Mouse (Mus musculus): ENCODE measurements around the gene Trpm4. TPM values are rescaled to one million over a fixed set of nuclear protein-coding genes. Genes with fewer than 3 reads are reported as not detected.
A peak's percentile ranks its signal among the peaks of the same experiment; 100 is the strongest.

Trpm4 gene
- polyA plus RNA-seq, 1 experiment from 2014 or later = 11.0 TPM

GRCm38 (mm10) chr7:45328841-45329475 is 4.6 kb downstream of the Trpm4 start:
- Histone ChIP-seq H3K9ac (no peak overlapping the region), H3K4me2 (replicated peaks) (no peak overlapping the region), H3K36me3 (peaks cover 4% of the 10 kb centered on the region; the same call in 1 of the 2 replicates), H3K27me3 (replicated peaks) (0 out of 2 replicates have a peak, but pooled peaks cover 4% of the 10 kb centered on the region), H3K4me1 (peaks cover 14% of the 10 kb centered on the region), H3K27ac (no peak overlapping the region), H3K4me3 (no peak overlapping the region), H3K9me3 (peaks cover 6% of the 10 kb centered on the region; the same call in 1 of the 2 replicates)
- ATAC-seq (ENCODE audit: low FRiP score, low read depth) = no peak
- WGBS = 79% methylated on average over 13 of the region's 13 CpGs

- no peak for ATAC-seq (ENCODE audit: low FRiP score, low read depth)
- Histone ChIP-seq H3K4me1 (no peaks in the 10 kb centered on the region), H3K4me2 (replicated peaks) (no peak overlapping the region), H3K9me3 (peaks cover 6% of the 10 kb centered on the region; the same call in 1 of the 2 replicates), H3K27me3 (replicated peaks) (no peaks in the 10 kb centered on the region), H3K9ac (no peak overlapping the region), H3K4me3 (no peak overlapping the region), H3K27ac (no peak overlapping the region), H3K36me3 (peaks cover 4% of the 10 kb centered on the region)
These were observed 7.8 kb downstream of the Trpm4 start for GRCm38 (mm10) chr7:45325800-45326199.

GRCm38 (mm10) chr7:45323069-45323468 is 10.5 kb downstream of the Trpm4 start:
- no peak overlapping the region for H3K9ac ChIP-seq
- no peak overlapping the region for H3K4me3 ChIP-seq
- H3K27ac ChIP-seq = no peak overlapping the region
- peaks cover 6% of the 10 kb centered on the region; the same call in 1 of the 2 replicates for H3K9me3 ChIP-seq
- no peak for ATAC-seq (ENCODE audit: low FRiP score, low read depth)
- no peaks in the 10 kb centered on the region for H3K4me1 ChIP-seq
- WGBS = 36% methylated on average over 5 of the region's 5 CpGs
- no peaks in the 10 kb centered on the region for H3K27me3 ChIP-seq (replicated peaks)
- H3K36me3 ChIP-seq = peaks cover 4% of the 10 kb centered on the region
- H3K4me2 ChIP-seq (replicated peaks) = no peak overlapping the region

DNA sequence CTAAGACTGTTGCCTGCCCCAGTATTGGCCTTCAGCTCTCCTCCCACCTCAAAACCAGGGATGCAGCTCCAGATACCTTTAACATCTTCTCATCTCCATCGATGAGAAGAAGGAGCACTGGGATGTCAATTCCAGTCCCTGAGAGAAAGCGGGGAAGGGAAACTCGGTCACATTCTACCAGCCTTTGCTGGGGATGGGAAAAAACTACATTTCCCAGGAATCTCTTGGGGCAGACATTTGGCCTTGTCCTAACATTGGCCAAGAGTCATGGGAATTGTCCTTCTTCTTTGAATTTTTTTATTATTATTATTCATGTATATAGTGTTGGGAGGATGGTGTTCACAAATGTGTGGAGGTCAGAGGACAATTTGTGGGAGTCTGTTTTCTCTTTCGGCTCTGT is 11.3 kb downstream of the Trpm4 start:
- H3K4me1 ChIP-seq = no peaks in the 10 kb centered on the region
- WGBS = 91% methylated on average over 4 of the region's 4 CpGs
- H3K9me3 ChIP-seq = peaks cover 6% of the 10 kb centered on the region; the same call in 1 of the 2 replicates
- no peak overlapping the region for H3K4me2 ChIP-seq (replicated peaks)
- no peak overlapping the region for H3K4me3 ChIP-seq
- no peak for ATAC-seq (ENCODE audit: low FRiP score, low read depth)
- no peak overlapping the region for H3K27ac ChIP-seq
- no peak overlapping the region for H3K9ac ChIP-seq
- peaks cover 4% of the 10 kb centered on the region for H3K36me3 ChIP-seq
- no peaks in the 10 kb centered on the region for H3K27me3 ChIP-seq (replicated peaks)

GRCm38 (mm10) chr7:45316536-45316935 is 17.0 kb downstream of the Trpm4 start:
- Histone ChIP-seq H3K36me3 (no peaks in the 10 kb centered on the region), H3K27me3 (replicated peaks) (no peaks in the 10 kb centered on the region), H3K4me3 (no peak overlapping the region), H3K9ac (no peak overlapping the region), H3K4me1 (peaks cover 12% of the 10 kb centered on the region; the same call in 1 of the 2 replicates), H3K4me2 (replicated peaks) (no peak overlapping the region), H3K27ac (no peak overlapping the region), H3K9me3 (no peaks in the 10 kb centered on the region)
- ATAC-seq (ENCODE audit: low FRiP score, low read depth) = no peak
- WGBS = 90% methylated on average over 14 of the region's 14 CpGs

DNA sequence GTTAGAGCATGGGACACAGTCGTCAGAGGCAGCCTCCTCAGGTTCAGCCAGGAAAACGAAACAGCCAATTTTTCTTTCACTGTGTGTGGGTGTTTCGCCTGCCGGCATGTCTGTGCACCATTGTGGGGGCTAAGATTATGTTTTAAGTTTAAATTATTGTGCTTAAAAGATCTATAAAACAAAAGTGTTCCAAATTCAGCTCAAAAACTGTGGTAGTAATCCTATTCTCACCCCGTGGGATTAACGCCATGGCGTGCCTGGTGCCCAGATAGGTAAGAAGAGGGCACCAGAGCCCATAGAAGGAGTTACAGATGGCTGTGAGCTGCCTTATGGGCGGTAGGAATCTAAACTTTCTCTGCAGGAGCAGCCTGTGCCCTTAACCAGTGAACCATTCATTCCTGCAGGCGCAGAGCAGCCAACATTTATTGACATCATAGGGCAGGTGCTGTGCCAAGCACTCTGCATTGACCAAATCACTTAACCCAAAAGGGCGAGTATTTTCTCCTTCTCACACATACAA is 18.3 kb downstream of the Trpm4 start:
- Histone ChIP-seq H3K4me1 (peaks cover 12% of the 10 kb centered on the region; the same call in 1 of the 2 replicates), H3K27me3 (replicated peaks) (no peaks in the 10 kb centered on the region), H3K36me3 (no peaks in the 10 kb centered on the region), H3K9me3 (no peaks in the 10 kb centered on the region), H3K4me3 (no peak overlapping the region), H3K9ac (no peak overlapping the region), H3K4me2 (replicated peaks) (no peak overlapping the region), H3K27ac (no peak overlapping the region)
- 84% methylated on average over 10 of the region's 10 CpGs for WGBS
- no peak for ATAC-seq (ENCODE audit: low FRiP score, low read depth)

GRCm38 (mm10) chr7:45313495-45313894 is 20.1 kb downstream of the Trpm4 start:
- H3K4me2 ChIP-seq (replicated peaks) = peak overlapping the region; percentile 18; the same call in 1 of the 2 replicates
- H3K9me3 ChIP-seq = no peaks in the 10 kb centered on the region
- H3K4me3 ChIP-seq = no peak overlapping the region
- H3K36me3 ChIP-seq = no peaks in the 10 kb centered on the region
- no peak overlapping the region for H3K9ac ChIP-seq
- ATAC-seq (ENCODE audit: low FRiP score, low read depth) = no peak
- H3K4me1 ChIP-seq = peaks cover 12% of the 10 kb centered on the region; the same call in 1 of the 2 replicates
- H3K27me3 ChIP-seq (replicated peaks) = no peaks in the 10 kb centered on the region
- H3K27ac ChIP-seq = no peak overlapping the region
- 26% methylated on average over 9 of the region's 9 CpGs for WGBS

DNA sequence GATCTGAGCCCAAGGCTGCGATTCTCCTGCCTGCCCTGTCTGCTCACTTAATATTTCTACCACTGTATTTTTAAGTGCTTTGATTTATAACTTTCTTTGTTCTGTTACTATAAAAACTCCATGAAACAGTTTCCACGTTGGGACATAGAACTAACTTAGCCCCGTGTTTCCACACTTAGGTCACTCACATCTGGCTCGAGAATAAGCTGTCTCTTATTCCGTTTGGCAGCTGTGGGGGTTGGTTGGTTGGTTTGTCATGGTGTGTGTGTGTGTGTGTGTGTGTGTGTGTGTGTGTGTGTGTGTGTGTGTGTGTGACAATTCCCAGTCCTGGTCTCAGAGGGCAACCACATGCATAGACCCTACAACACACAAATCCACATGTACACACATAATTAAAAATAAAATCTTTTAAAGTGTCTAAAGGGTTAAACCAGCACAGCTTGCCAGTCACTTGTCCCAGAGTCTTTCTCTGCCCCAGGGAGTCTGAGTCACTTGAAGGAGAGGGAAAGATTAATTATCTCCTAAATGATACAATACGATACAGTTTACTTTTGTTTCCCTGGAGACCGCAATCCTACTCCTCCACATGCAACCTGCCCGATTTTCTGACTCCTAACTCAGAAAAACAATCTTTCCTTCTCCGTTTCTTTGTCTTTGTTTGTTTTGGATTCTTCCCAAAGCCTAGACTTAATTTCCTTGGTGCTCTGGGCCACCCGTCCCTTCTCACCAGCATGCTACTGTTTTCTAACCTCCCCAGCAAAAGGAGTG is 20.7 kb downstream of the Trpm4 start:
- Histone ChIP-seq H3K4me2 (replicated peaks) (peak overlapping the region; percentile 18; the same call in 1 of the 2 replicates), H3K36me3 (no peaks in the 10 kb centered on the region), H3K4me1 (peaks cover 12% of the 10 kb centered on the region; the same call in 1 of the 2 replicates), H3K4me3 (no peak overlapping the region), H3K9ac (no peak overlapping the region), H3K9me3 (no peaks in the 10 kb centered on the region), H3K27me3 (replicated peaks) (no peaks in the 10 kb centered on the region), H3K27ac (no peak overlapping the region)
- ATAC-seq (ENCODE audit: low FRiP score, low read depth) = no peak
- WGBS = 21% methylated on average over 10 of the region's 10 CpGs

DNA sequence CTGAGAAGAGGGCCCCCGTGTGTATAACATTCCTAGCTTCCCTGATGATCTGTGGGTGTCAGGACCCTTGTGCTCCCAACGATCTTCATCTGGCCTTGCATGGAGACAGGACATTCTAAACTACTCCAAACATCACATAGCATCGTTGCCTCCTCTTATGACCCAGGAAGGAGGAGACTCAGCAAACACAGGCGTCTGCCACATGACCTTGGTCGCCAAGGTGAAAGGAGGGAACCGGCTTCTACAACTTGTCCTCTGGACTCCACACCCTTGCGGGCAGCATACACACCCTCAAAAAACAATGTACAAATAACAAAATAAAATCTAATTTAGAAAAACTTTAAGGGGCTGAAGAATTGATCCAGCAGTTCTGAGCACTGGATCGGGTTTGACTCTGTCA is 21.6 kb downstream of the Trpm4 start:
- ATAC-seq (ENCODE audit: low FRiP score, low read depth) = no peak
- H3K4me2 ChIP-seq (replicated peaks) = no peak overlapping the region
- no peak overlapping the region for H3K9ac ChIP-seq
- no peaks in the 10 kb centered on the region for H3K9me3 ChIP-seq
- H3K27ac ChIP-seq = no peak overlapping the region
- H3K36me3 ChIP-seq = no peaks in the 10 kb centered on the region
- H3K4me1 ChIP-seq = peaks cover 12% of the 10 kb centered on the region; the same call in 1 of the 2 replicates
- H3K27me3 ChIP-seq (replicated peaks) = no peaks in the 10 kb centered on the region
- no peak overlapping the region for H3K4me3 ChIP-seq
- WGBS = 74% methylated on average over 8 of the region's 8 CpGs

DNA sequence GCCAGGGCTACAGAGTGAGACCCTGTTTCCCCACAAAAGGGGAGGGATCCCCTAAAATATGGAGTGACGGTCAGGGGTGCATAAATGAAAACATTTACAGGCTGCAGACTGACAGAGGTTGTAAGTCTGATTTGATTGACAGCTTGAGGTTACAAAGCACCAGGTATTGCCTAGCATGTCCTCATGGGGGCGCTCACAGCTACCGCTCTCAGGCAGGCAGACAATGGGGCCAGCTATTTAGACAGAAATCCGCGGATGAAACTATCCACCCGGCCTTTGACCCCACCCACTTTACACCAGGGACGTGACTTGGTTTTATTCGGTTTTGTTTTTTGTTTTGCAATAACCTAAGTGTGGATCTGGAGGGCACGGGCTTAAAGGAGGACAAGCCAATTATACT is 24.1 kb downstream of the Trpm4 start:
- H3K4me3 ChIP-seq = no peak overlapping the region
- no peak overlapping the region for H3K27ac ChIP-seq
- H3K4me1 ChIP-seq = peaks cover 17% of the 10 kb centered on the region; the same call in 1 of the 2 replicates
- no peaks in the 10 kb centered on the region for H3K36me3 ChIP-seq
- no peak for ATAC-seq (ENCODE audit: low FRiP score, low read depth)
- 9% methylated on average over 9 of the region's 9 CpGs for WGBS
- no peaks in the 10 kb centered on the region for H3K9me3 ChIP-seq
- no peak overlapping the region for H3K4me2 ChIP-seq (replicated peaks)
- H3K27me3 ChIP-seq (replicated peaks) = no peaks in the 10 kb centered on the region
- H3K9ac ChIP-seq = no peak overlapping the region

DNA sequence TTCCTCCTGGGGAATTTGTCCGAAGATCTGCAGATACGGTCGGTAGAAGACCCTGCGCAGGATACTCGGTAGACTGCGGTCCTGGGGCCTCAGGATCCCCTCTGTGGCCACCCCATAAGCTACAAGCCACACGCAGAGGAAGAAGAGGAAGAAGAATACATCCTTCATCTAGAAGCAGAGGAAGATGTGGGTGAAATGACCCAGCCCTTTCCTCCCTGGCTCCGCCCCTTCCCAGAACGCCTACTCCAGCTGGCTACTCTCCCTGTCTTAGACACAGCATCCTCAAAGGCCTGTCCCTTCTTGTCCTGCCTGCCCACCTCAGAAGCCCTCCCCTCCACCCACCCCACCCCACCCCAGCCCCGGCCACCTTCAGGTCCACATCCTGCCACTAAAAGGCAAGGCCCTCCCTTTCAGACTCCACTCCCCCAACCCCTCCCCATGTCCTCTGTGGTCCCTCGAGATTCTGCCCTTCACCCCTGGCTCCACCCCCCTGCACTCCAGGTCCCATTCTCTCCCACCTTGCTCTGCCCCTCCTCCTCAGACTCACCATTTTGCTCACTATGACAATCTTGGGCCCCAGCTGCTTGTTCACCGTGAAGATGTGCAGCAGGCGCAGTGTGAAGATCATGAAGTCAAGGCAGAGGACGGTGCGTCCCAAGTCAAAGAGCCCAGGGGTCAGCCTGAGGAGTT is 24.9 kb downstream of the Trpm4 start:
- Histone ChIP-seq H3K36me3 (no peaks in the 10 kb centered on the region), H3K9me3 (no peaks in the 10 kb centered on the region), H3K4me2 (replicated peaks) (no peak overlapping the region; the same call in 1 of the 2 replicates), H3K27ac (no peak overlapping the region), H3K4me1 (peaks cover 15% of the 10 kb centered on the region; the same call in 1 of the 2 replicates), H3K27me3 (replicated peaks) (no peaks in the 10 kb centered on the region), H3K9ac (no peak overlapping the region), H3K4me3 (no peak overlapping the region)
- no peak for ATAC-seq (ENCODE audit: low FRiP score, low read depth)
- WGBS = 72% methylated on average over 15 of the region's 15 CpGs

DNA sequence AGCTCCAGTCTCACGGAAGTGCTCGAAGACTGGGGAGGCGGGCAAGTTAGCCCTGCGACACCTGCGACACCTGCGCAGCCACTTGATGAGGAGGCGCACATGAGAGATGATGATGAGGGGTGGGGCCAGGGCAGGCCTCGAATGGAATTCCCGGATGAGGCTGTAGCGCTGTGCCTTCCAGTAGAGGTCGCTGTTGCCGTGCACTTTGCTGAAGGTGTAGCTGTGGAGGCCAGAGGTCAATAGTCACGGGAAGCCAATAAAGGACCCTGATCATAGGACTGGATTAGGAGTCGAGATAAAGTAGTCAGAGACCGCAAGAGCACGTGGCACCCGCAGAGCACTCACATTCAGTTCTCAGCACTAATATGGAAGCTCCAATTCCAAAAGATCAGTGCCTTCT is 28.3 kb downstream of the Trpm4 start:
- H3K9me3 ChIP-seq = no peaks in the 10 kb centered on the region
- 0 out of 2 replicates have a peak, but pooled peaks cover 4% of the 10 kb centered on the region for H3K4me1 ChIP-seq
- no peak overlapping the region; the same call in 1 of the 2 replicates for H3K9ac ChIP-seq
- H3K4me2 ChIP-seq (replicated peaks) = peak overlapping the region; percentile 57
- H3K27ac ChIP-seq = no peak overlapping the region
- WGBS = 2% methylated on average over 17 of the region's 17 CpGs
- peak overlapping the region; percentile 27 for H3K4me3 ChIP-seq
- no peaks in the 10 kb centered on the region for H3K27me3 ChIP-seq (replicated peaks)
- H3K36me3 ChIP-seq = no peaks in the 10 kb centered on the region
- peak; percentile 45; the same call in 1 of the 2 replicates for ATAC-seq (ENCODE audit: low FRiP score, low read depth)

Measured in neural tube, embryonic 12.5 days (tissue).